Mouse (Mus musculus) hindbrain, embryonic 16.5 days (tissue): Measurements from ENCODE around the gene Tmem88. TPM values are rescaled to one million over a fixed set of nuclear protein-coding genes. Genes with fewer than 3 reads are reported as not detected.
A peak's percentile ranks its signal among the peaks of the same experiment; 100 is the strongest.

Experiments used
- ATAC-seq: fragments of 200-750 bp; cut with Nextera tagmentation; 2 replicates; pipeline ENCODE4 v1.8.0; 2017; ENCODE audit warnings: moderate TSS enrichment, moderate library complexity
- H3K27ac ChIP-seq: fragments of 300-500 bp; sonication (generic); 2 replicates; pipeline ENCODE4 v1.5.1; 2014; ENCODE audit warnings: low read depth, mild to moderate bottlenecking, control low read depth, low read length, moderate library complexity
- H3K27me3 ChIP-seq: fragments of 300-500 bp; sonication (generic); replicated peaks from 2 replicates; pipeline ENCODE4 v1.6.1; 2014; ENCODE audit warnings: low read length; ENCODE audit not compliant: control insufficient read depth, insufficient read depth
- H3K36me3 ChIP-seq: fragments of 300-500 bp; sonication (generic); 2 replicates; pipeline ENCODE4 v1.6.1; 2014; ENCODE audit warnings: mild to moderate bottlenecking, low read length, moderate library complexity, mixed read lengths; ENCODE audit not compliant: control insufficient read depth, insufficient read depth
- H3K4me1 ChIP-seq: fragments of 300-500 bp; sonication (generic); 2 replicates; pipeline ENCODE4 v1.6.1; 2014; ENCODE audit warnings: low read depth, low read length; ENCODE audit not compliant: control insufficient read depth, insufficient read depth
- H3K4me2 ChIP-seq: fragments of 300-500 bp; sonication (generic); 2 replicates; pipeline ENCODE4 v1.6.1; 2014; ENCODE audit warnings: mild to moderate bottlenecking, low read length, control low read depth, moderate library complexity
- H3K4me3 ChIP-seq: fragments of 300-500 bp; sonication (generic); 2 replicates; pipeline ENCODE4 v1.5.1; 2014; ENCODE audit warnings: mild to moderate bottlenecking, low read length, control low read depth, moderate library complexity
- H3K9ac ChIP-seq: fragments of 300-500 bp; sonication (generic); 2 replicates; pipeline ENCODE4 v1.6.1; 2014; ENCODE audit warnings: low read depth, mild to moderate bottlenecking, control low read depth, low read length, moderate library complexity
- H3K9me3 ChIP-seq: fragments of 300-500 bp; sonication (generic); 2 replicates; pipeline ENCODE4 v1.6.1; 2014; ENCODE audit warnings: mild to moderate bottlenecking, low read length, moderate library complexity; ENCODE audit not compliant: control insufficient read depth
- WGBS: fragments of 180-500 bp; shearing (Covaris S2); extraction: QIAGEN DNeasy Blood & Tissue Kit; methylation state at CpG from one replicate; pipeline ENCODE4 v1.1.7; 2014; 5-methylcytosine and 5-hydroxymethylcytosine counted together
- polyA plus RNA-seq: library from polyadenylated mRNA; unstranded; fragments of >200 nt; fragmentation: Nextera tagmentation; extraction: Ambion mirVana; gene quantifications from 2 replicates; pipeline ENCODE4 v1.2.1, GENCODE M21; 2015

The Tmem88 gene
- polyA plus RNA-seq, 1 experiment from 2014 or later = 8.9 TPM

DNA sequence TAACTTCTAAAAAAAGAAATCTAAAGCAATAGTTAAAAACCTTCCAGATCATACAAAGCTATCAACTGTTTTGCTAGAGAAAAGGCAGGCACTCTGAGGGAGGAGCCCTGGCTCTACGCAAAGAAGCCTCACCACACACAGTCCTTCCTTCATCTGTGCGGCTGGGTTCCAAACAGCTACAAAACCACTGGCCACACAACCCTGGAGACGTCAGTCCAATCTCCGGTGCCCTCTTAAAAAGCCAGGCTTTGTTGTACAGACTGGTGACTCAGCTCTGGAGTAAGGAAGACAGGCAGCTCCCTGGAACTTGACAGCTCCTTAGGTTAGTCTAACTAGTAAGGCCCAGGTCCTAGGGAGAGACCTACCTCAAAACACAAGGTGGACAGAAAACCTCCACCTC lies 22.4 kb downstream of the Tmem88 start:
- Histone ChIP-seq H3K4me2 (no peak overlapping the region), H3K9ac (no peak overlapping the region), H3K27ac (no peak overlapping the region), H3K36me3 (no peaks in the 10 kb centered on the region), H3K9me3 (no peaks in the 10 kb centered on the region), H3K27me3 (no peaks in the 10 kb centered on the region), H3K4me3 (no peak overlapping the region), H3K4me1 (peaks cover 20% of the 10 kb centered on the region)
- ATAC-seq = no peak
- 82% methylated on average over 4 of the region's 4 CpGs for WGBS

DNA sequence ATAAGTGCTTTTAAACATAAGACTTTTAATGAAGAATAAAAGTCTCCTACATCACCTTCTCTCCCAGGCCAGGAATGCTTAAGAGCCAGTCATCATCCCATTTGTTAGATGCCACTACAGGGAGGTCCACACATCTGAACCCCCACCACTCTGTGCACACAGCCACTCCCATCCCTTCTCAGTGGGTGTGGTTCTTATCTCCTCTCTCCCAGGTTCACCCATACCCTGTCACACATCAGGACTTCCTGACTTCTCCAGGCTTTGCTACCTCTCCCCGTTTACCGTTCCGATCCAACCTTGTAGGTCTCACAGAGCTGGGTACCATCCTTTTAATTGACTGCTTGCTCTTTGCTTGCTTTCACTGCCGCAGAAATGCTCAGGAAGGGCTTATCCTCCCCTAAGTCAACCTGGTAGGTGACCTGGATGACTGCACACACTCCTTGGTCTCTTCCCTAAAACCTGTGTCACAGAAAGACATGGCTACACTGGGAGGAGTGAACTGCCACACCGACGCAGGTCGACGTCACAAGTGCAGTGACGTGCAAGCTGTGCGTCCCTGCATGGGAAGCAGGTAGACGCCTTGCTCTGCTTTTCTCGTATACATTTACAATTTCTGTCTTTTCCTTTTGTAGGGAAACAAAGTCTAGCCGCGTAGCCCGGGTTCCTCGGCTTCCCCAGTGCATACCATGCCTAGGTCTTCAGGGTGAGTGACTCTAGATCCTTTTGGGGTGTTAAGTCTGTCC lies 24.6 kb downstream of the Tmem88 start:
- 93% methylated on average over 16 of the region's 16 CpGs for WGBS
- no peak overlapping the region for H3K27ac ChIP-seq
- no peaks in the 10 kb centered on the region for H3K36me3 ChIP-seq
- no peak overlapping the region for H3K4me2 ChIP-seq
- no peaks in the 10 kb centered on the region for H3K27me3 ChIP-seq
- H3K9me3 ChIP-seq = no peaks in the 10 kb centered on the region
- ATAC-seq = no peak
- H3K4me3 ChIP-seq = no peak overlapping the region
- H3K4me1 ChIP-seq = peaks cover 21% of the 10 kb centered on the region
- no peak overlapping the region for H3K9ac ChIP-seq

- peak overlapping the region; percentile 75; the same call in 1 of the 2 replicates for H3K27ac ChIP-seq
- no peak overlapping the region for H3K9ac ChIP-seq
Measured at GRCm38 (mm10) chr11:69372780-69373170, 25.3 kb downstream of the Tmem88 start.

DNA sequence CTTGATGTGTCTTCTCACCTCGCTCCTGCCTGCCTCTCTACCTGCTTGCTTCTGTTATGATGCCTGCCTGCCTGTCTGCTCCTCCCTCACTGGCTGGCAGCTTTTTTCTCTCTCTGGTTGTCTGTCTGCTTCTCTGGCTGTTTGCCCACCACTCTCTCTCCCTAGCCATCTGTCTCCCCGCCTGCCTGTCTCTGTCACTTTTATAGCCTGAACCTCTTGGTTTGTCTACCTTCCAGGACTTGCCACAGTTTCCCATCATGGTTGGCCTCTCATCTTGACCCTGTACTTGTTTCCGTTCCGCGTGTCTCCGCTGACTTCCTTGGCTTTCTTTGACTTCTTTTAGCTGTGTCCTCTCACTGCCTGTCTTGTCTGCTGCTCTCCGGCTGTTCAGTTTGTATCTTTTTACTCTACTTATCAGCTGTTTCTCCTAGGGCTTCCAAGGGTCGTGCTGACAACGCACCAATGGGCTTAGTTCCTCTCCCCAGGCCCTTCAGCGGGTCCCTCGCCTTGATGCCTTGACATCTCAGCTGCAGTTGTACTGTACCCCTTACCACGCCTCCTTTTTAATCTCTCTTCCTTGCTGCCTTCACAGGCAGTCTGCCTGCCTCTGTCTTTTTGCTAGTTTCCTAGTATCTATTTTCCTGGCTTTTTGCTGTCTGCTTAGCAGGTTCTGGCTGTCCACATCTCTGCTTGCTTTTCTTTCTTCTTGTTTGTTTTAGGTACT lies 25.8 kb downstream of the Tmem88 start:
- peak overlapping the region; percentile 75 for H3K27ac ChIP-seq
- no peaks in the 10 kb centered on the region for H3K27me3 ChIP-seq
- WGBS = 29% methylated on average over 12 of the region's 12 CpGs
- peak; percentile 28; the same call in 1 of the 2 replicates for ATAC-seq
- peak overlapping the region; percentile 45 for H3K4me2 ChIP-seq
- peak overlapping the region; percentile 31; the same call in 1 of the 2 replicates for H3K9ac ChIP-seq
- H3K9me3 ChIP-seq = no peaks in the 10 kb centered on the region
- H3K4me1 ChIP-seq = peaks cover 28% of the 10 kb centered on the region
- no peaks in the 10 kb centered on the region for H3K36me3 ChIP-seq
- no peak overlapping the region; the same call in 1 of the 2 replicates for H3K4me3 ChIP-seq

More at GRCm38 (mm10) chr11:69372780-69373170, 25.3 kb downstream of the Tmem88 start:
- peak overlapping the region; percentile 32; the same call in 1 of the 2 replicates for H3K4me2 ChIP-seq
- H3K4me1 ChIP-seq = peaks cover 26% of the 10 kb centered on the region
- WGBS = 64% methylated on average over 3 of the region's 3 CpGs
- no peaks in the 10 kb centered on the region for H3K27me3 ChIP-seq
- H3K4me3 ChIP-seq = no peak overlapping the region
- no peaks in the 10 kb centered on the region for H3K36me3 ChIP-seq
- no peak for ATAC-seq
- H3K9me3 ChIP-seq = no peaks in the 10 kb centered on the region

- WGBS = 24% methylated on average over 12 of the region's 12 CpGs
- ATAC-seq = 0 out of 2 replicates have a peak, but pooled peaks have one; percentile 13
- Histone ChIP-seq H3K36me3 (no peaks in the 10 kb centered on the region), H3K4me2 (peak overlapping the region; percentile 45), H3K4me3 (no peak overlapping the region; the same call in 1 of the 2 replicates), H3K4me1 (peaks cover 28% of the 10 kb centered on the region), H3K9ac (peak overlapping the region; percentile 31; the same call in 1 of the 2 replicates), H3K27ac (peak overlapping the region; percentile 75), H3K27me3 (no peaks in the 10 kb centered on the region), H3K9me3 (no peaks in the 10 kb centered on the region)
Measured at GRCm38 (mm10) chr11:69371601-69372000, 26.4 kb downstream of the Tmem88 start.

GRCm38 (mm10) chr11:69370817-69371215 lies 27.2 kb downstream of the Tmem88 start:
- H3K27ac ChIP-seq = peak overlapping the region; percentile 75
- no peaks in the 10 kb centered on the region for H3K36me3 ChIP-seq
- H3K4me1 ChIP-seq = peaks cover 32% of the 10 kb centered on the region
- WGBS = 11% methylated on average over 9 of the region's 9 CpGs
- H3K4me2 ChIP-seq = peak overlapping the region; percentile 45
- no peak for ATAC-seq
- H3K9me3 ChIP-seq = no peaks in the 10 kb centered on the region
- no peaks in the 10 kb centered on the region for H3K27me3 ChIP-seq
- peak overlapping the region; percentile 22; the same call in 1 of the 2 replicates for H3K9ac ChIP-seq
- H3K4me3 ChIP-seq = peak overlapping the region; percentile 9; the same call in 1 of the 2 replicates

GRCm38 (mm10) chr11:69369990-69370816 lies 27.8 kb downstream of the Tmem88 start:
- peak overlapping the region; percentile 100; the same call in 1 of the 2 replicates for H3K9ac ChIP-seq
- H3K27me3 ChIP-seq = no peaks in the 10 kb centered on the region
- H3K27ac ChIP-seq = peak overlapping the region; percentile 100
- 18% methylated on average over 2 of the region's 2 CpGs for WGBS
- peak overlapping the region; percentile 91 for H3K4me3 ChIP-seq
- no peaks in the 10 kb centered on the region for H3K9me3 ChIP-seq
- no peaks in the 10 kb centered on the region for H3K36me3 ChIP-seq
- H3K4me2 ChIP-seq = peak overlapping the region; percentile 91
- peaks cover 38% of the 10 kb centered on the region for H3K4me1 ChIP-seq
- no peak for ATAC-seq

- H3K27me3 ChIP-seq = no peaks in the 10 kb centered on the region
- H3K36me3 ChIP-seq = no peaks in the 10 kb centered on the region
- peak within 1 kb of the TSS; percentile 100 for H3K9ac ChIP-seq
- H3K4me3 ChIP-seq = peak within 1 kb of the TSS; percentile 91
- peak within 1 kb of the TSS; percentile 100 for H3K27ac ChIP-seq
- WGBS = 2% methylated on average over 19 of the region's 34 CpGs
- peak within 1 kb of the TSS; percentile 91 for H3K4me2 ChIP-seq
- H3K9me3 ChIP-seq = no peaks in the 10 kb centered on the region
- H3K4me1 ChIP-seq = peaks cover 46% of the 10 kb centered on the region
- no peak for ATAC-seq
Measured at GRCm38 (mm10) chr11:69369215-69369989, 28.6 kb downstream of the Tmem88 start, which contains the start of gene Chd3. TSS of gene Chd3 (minus strand) at chr11:69369406.
